Mouse (Mus musculus): ENCODE results near the gene Lypla2.
"Not testable (repeated sequence)": the region's sequence is repeated elsewhere in the genome, so short reads cannot be mapped to it uniquely, and the experiment has no call there.

Gene Lypla2

GRCm38 (mm10) chr4:135972556-135972906 lies at the start of gene Lypla2:
TSS of gene Lypla2 (minus strand) at chr4:135972626.
- DNase-seq (ENCODE audit: low spot score), result peak; percentile 79

- peak; percentile 99 for DNase-seq (ENCODE audit: low spot score)
Measured at GRCm38 (mm10) chr4:136021549-136022047, 49.2 kb upstream of the Lypla2 start, which contains the start of gene Eloa. TSS of gene Eloa (minus strand) at chr4:136021763.

- DNase-seq (ENCODE audit: low spot score), result peak; percentile 60
Measured at GRCm38 (mm10) chr4:136020743-136021548, 48.5 kb upstream of the Lypla2 start.

GRCm38 (mm10) chr4:136016059-136016602 lies 43.7 kb upstream of the Lypla2 start:
- DNase-seq (ENCODE audit: low spot score), result no peak

GRCm38 (mm10) chr4:136010586-136010985 lies 38.2 kb upstream of the Lypla2 start:
- DNase-seq (ENCODE audit: low spot score), result no peak

- no peak for DNase-seq (ENCODE audit: low spot score)
Measured at GRCm38 (mm10) chr4:136008782-136009447, 36.5 kb upstream of the Lypla2 start.

- no peak for DNase-seq (ENCODE audit: low spot score)
Measured at GRCm38 (mm10) chr4:136006821-136007220, 34.4 kb upstream of the Lypla2 start.

- DNase-seq (ENCODE audit: low spot score), result no peak
Measured at GRCm38 (mm10) chr4:136004921-136005320, 32.5 kb upstream of the Lypla2 start.

GRCm38 (mm10) chr4:136004107-136004675 lies 31.8 kb upstream of the Lypla2 start:
- no peak for DNase-seq (ENCODE audit: low spot score)

- no peak for DNase-seq (ENCODE audit: low spot score)
Measured at GRCm38 (mm10) chr4:135995118-135995517, 22.7 kb upstream of the Lypla2 start.

GRCm38 (mm10) chr4:135993941-135994340 lies 21.5 kb upstream of the Lypla2 start:
- DNase-seq (ENCODE audit: low spot score), result no peak

GRCm38 (mm10) chr4:135987714-135988113 lies 15.3 kb upstream of the Lypla2 start:
- no peak for DNase-seq (ENCODE audit: low spot score)

- peak; percentile 87 for DNase-seq (ENCODE audit: low spot score)
Measured at GRCm38 (mm10) chr4:135986943-135987710, 14.7 kb upstream of the Lypla2 start, which contains the start of gene Pithd1. TSS of gene Pithd1 (minus strand) at chr4:135987264.

- DNase-seq (ENCODE audit: low spot score), result no peak
Measured at GRCm38 (mm10) chr4:135986301-135986942, 14.0 kb upstream of the Lypla2 start.

GRCm38 (mm10) chr4:135985769-135986168 lies 13.3 kb upstream of the Lypla2 start:
- DNase-seq (ENCODE audit: low spot score), result no peak

- DNase-seq (ENCODE audit: low spot score), result no peak
Measured at GRCm38 (mm10) chr4:135985193-135985592, 12.8 kb upstream of the Lypla2 start.

GRCm38 (mm10) chr4:135984556-135984955 lies 12.1 kb upstream of the Lypla2 start:
- DNase-seq (ENCODE audit: low spot score), result no peak

GRCm38 (mm10) chr4:135981524-135982063 lies 9.2 kb upstream of the Lypla2 start:
- DNase-seq (ENCODE audit: low spot score), result no peak

GRCm38 (mm10) chr4:135980223-135980622 lies 7.8 kb upstream of the Lypla2 start:
- DNase-seq (ENCODE audit: low spot score), result not testable (repeated sequence)

- DNase-seq (ENCODE audit: low spot score), result no peak
Measured at GRCm38 (mm10) chr4:135976146-135976545, 3.7 kb upstream of the Lypla2 start.
